Mouse (Mus musculus) stomach, postnatal 0 days (tissue): Measurements from ENCODE around the gene Plac1.

ENCODE experiments used
- CTCF ChIP-seq: IDR thresholded peaks from 2 replicates; pipeline ENCODE4 v1.5.1; 2016; ENCODE audit warnings: antibody characterized with exemption, low read depth, mild to moderate bottlenecking, moderate library complexity
- EP300 ChIP-seq: optimal IDR thresholded peaks from 2 replicates; pipeline ENCODE3; 2016; ENCODE audit warnings: antibody characterized with exemption

GRCm38 (mm10) chrX:53233689-53234088 lies 6.2 kb downstream of the Plac1 start:
- TF ChIP-seq EP300 = no peak
- peak; percentile 71 for TF ChIP-seq CTCF
